Mouse (Mus musculus) MEL (cell line): ENCODE measurements around the gene Rasgef1b.

Experiments used
- CTCF ChIP-seq, 3 experiments: IDR thresholded peaks in 2 of 3; conservative IDR thresholded peaks in 1 of 3; 2 replicates each; pipeline ENCODE4 v1.5.1; 2011 to 2012; ENCODE audit warnings: low read length in 3 of 3, low read depth in 2 of 3, mild to moderate bottlenecking in 2 of 3, improper control_type of control experiment in 1 of 3, inconsistent platforms in 1 of 3, mixed read lengths in 1 of 3, moderate library complexity in 1 of 3; ENCODE audit not compliant: control insufficient read depth in 1 of 3, insufficient read depth in 1 of 3, poor library complexity in 1 of 3, severe bottlenecking in 1 of 3
- EP300 ChIP-seq, 2 experiments: IDR thresholded peaks; 2 replicates each; pipeline ENCODE4 v1.6.1; 2011; ENCODE audit warnings: improper control_type of control experiment in 2 of 2, low read length in 2 of 2, low read depth in 1 of 2, mild to moderate bottlenecking in 1 of 2
- GABPA ChIP-seq: IDR thresholded peaks from 2 replicates; pipeline ENCODE4 v1.6.1; 2012; ENCODE audit warnings: low read depth, mild to moderate bottlenecking, inconsistent platforms, low read length, improper control_type of control experiment, moderate library complexity
- RAD21 ChIP-seq: IDR thresholded peaks from 2 replicates; pipeline ENCODE4 v1.6.1; 2011; ENCODE audit warnings: mild to moderate bottlenecking, low read depth, low read length, improper control_type of control experiment
- SMC3 ChIP-seq: IDR thresholded peaks from 2 replicates; pipeline ENCODE4 v1.6.1; 2011; ENCODE audit warnings: low read depth, low read length, improper control_type of control experiment
- ZMIZ1 ChIP-seq: IDR thresholded peaks from 2 replicates; pipeline ENCODE4 v1.6.1; 2012; ENCODE audit warnings: low read depth, mild to moderate bottlenecking, inconsistent platforms, low read length, improper control_type of control experiment, moderate library complexity

- no peak for TF ChIP-seq CTCF (IDR thresholded peaks at IDR 0.05 in 2 of 3, conservative IDR thresholded peaks at IDR 0.05 in 1 of 3; ENCODE audit: control insufficient read depth in 1 of 3, insufficient read depth in 1 of 3, low read depth in 2 of 3, low read length in 3 of 3, poor library complexity in 1 of 3, severe bottlenecking in 1 of 3)
- no peak for TF ChIP-seq SMC3
- TF ChIP-seq ZMIZ1: no peak
- no peak for TF ChIP-seq EP300 (IDR thresholded peaks at IDR 0.05; ENCODE audit: low read depth in 1 of 2, low read length in 2 of 2)
- TF ChIP-seq RAD21: no peak
- no peak for TF ChIP-seq GABPA
These were observed 353.1 kb downstream of the Rasgef1b start for GRCm38 (mm10) chr5:99375725-99376124.
